Mouse (Mus musculus): Measurements from ENCODE around the gene Itpkc. TPM values are rescaled to one million over a fixed set of nuclear protein-coding genes. Genes with fewer than 3 reads are reported as not detected.
A peak's percentile ranks its signal among the peaks of the same experiment; 100 is the strongest.

The Itpkc gene
- polyA plus RNA-seq (2015; fragmentation: Nextera tagmentation; extraction: Ambion mirVana) = 6.8 and 7.1 TPM in 2 replicates

GRCm38 (mm10) chr7:27228281-27228821 lies at the start of gene Itpkc:
Gene Itpkc (minus strand): TSS chr7:27228661.
- Histone ChIP-seq H3K27me3 (no peaks in the 10 kb centered on the region), H3K9me3 (no peaks in the 10 kb centered on the region), H3K9ac (replicated peaks) (peak within 1 kb of the TSS; percentile 92), H3K4me1 (peaks cover 50% of the 10 kb centered on the region), H3K27ac (replicated peaks) (peak within 1 kb of the TSS; percentile 81), H3K4me2 (replicated peaks) (peak within 1 kb of the TSS; percentile 77), H3K36me3 (no peaks in the 10 kb centered on the region), H3K4me3 (peak within 1 kb of the TSS; percentile 86)
- ATAC-seq (replicated peaks) = peak; percentile 81
- WGBS = under 1% methylated on average over 49 of the region's 49 CpGs

- Histone ChIP-seq H3K27me3 (no peaks in the 10 kb centered on the region), H3K4me3 (no peak overlapping the region), H3K4me1 (no peaks in the 10 kb centered on the region), H3K36me3 (peaks cover 90% of the 10 kb centered on the region), H3K27ac (replicated peaks) (no peak overlapping the region), H3K9ac (replicated peaks) (no peak overlapping the region), H3K9me3 (no peaks in the 10 kb centered on the region), H3K4me2 (replicated peaks) (no peak overlapping the region)
- 91% methylated on average over 3 of the region's 3 CpGs for WGBS
- ATAC-seq (replicated peaks) = no peak
Observed at GRCm38 (mm10) chr7:27277191-27277590, 48.7 kb upstream of the Itpkc start.

DNA sequence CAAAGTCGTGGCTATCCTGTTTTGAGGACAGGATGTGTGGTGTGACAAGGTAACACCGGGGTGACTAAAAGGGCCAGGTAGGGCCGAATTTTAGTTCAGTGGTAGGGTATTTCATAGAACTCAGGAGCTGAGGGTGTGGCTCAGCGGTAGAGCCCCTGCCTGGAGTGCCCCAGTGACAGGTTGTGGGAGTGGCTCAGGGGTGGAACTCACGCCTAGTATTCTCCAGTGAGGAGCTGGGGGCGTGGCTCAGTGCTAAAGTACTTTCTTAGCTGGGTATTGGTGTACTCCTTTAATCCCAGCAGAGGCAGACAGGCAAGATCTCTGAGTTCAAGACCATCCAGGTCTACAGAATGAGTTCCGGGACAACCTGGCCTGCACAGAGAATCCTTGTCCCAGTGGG lies 47.6 kb upstream of the Itpkc start:
- ATAC-seq (replicated peaks) = no peak
- H3K9ac ChIP-seq (replicated peaks) = no peak overlapping the region
- WGBS = 73% methylated on average over 7 of the region's 7 CpGs

GRCm38 (mm10) chr7:27274916-27275315 lies 46.5 kb upstream of the Itpkc start:
- Histone ChIP-seq H3K4me1 (no peaks in the 10 kb centered on the region), H3K27ac (replicated peaks) (no peak overlapping the region), H3K36me3 (peaks cover 89% of the 10 kb centered on the region), H3K9ac (replicated peaks) (no peak overlapping the region), H3K9me3 (no peaks in the 10 kb centered on the region), H3K27me3 (no peaks in the 10 kb centered on the region), H3K4me2 (replicated peaks) (no peak overlapping the region), H3K4me3 (no peak overlapping the region)
- no peak for ATAC-seq (replicated peaks)
- WGBS = 89% methylated on average over 4 of the region's 4 CpGs

More for the DNA sequence above, 47.6 kb upstream of the Itpkc start:
- no peaks in the 10 kb centered on the region for H3K27me3 ChIP-seq
- H3K27ac ChIP-seq (replicated peaks) = no peak overlapping the region
- H3K9me3 ChIP-seq = no peaks in the 10 kb centered on the region
- peaks cover 90% of the 10 kb centered on the region for H3K36me3 ChIP-seq
- no peak overlapping the region for H3K4me2 ChIP-seq (replicated peaks)
- no peak overlapping the region for H3K4me3 ChIP-seq
- H3K4me1 ChIP-seq = no peaks in the 10 kb centered on the region

GRCm38 (mm10) chr7:27273739-27274351 lies 45.4 kb upstream of the Itpkc start:
- no peak for ATAC-seq (replicated peaks)
- no peaks in the 10 kb centered on the region for H3K9me3 ChIP-seq
- H3K27me3 ChIP-seq = no peaks in the 10 kb centered on the region
- no peak overlapping the region for H3K4me2 ChIP-seq (replicated peaks)
- H3K9ac ChIP-seq (replicated peaks) = no peak overlapping the region
- no peaks in the 10 kb centered on the region for H3K4me1 ChIP-seq
- no peak overlapping the region for H3K27ac ChIP-seq (replicated peaks)
- H3K36me3 ChIP-seq = peaks cover 90% of the 10 kb centered on the region
- no peak overlapping the region for H3K4me3 ChIP-seq
- whole genome bisulfite sequencing = 55% methylated on average over 32 of the region's 32 CpGs

- Histone ChIP-seq H3K4me3 (no peak overlapping the region), H3K4me2 (replicated peaks) (no peak overlapping the region), H3K9me3 (no peaks in the 10 kb centered on the region), H3K27me3 (no peaks in the 10 kb centered on the region), H3K27ac (replicated peaks) (no peak overlapping the region), H3K9ac (replicated peaks) (no peak overlapping the region), H3K36me3 (peaks cover 89% of the 10 kb centered on the region), H3K4me1 (no peaks in the 10 kb centered on the region)
- no peak for ATAC-seq (replicated peaks)
- WGBS = 89% methylated on average over 8 of the region's 8 CpGs
Observed at GRCm38 (mm10) chr7:27271423-27271822, 43.0 kb upstream of the Itpkc start.

DNA sequence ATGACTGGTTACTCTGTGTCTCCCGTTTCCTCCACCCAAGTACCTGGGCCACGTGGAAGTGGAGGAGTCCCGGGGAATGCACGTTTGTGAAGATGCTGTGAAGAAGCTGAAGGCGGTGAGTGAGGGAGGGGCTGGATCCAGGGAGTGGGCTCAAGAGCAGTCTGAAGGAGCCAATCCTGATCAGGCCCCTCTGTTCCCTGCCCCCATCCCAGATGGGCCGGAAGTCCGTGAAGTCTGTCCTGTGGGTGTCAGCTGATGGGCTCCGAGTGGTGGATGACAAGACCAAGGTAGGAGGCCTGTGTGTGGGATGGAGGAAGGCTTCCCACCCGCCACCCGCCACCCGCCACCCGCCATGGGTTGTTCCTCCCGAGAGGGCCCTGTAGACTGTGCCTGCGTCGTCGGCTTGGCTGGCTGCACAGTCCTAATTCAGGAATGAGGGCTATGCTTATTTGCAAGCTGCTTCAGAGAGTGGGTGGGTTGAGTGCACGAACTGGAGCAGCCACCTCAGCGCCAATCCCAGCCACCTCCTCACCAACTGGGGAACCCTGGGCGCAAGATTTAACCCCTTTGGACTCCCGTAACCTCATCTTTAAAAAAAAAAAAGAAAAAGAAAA lies 38.2 kb upstream of the Itpkc start:
- WGBS = 81% methylated on average over 20 of the region's 20 CpGs
- peaks cover 94% of the 10 kb centered on the region for H3K36me3 ChIP-seq
- H3K4me3 ChIP-seq = no peak overlapping the region
- no peak overlapping the region for H3K9ac ChIP-seq (replicated peaks)
- no peaks in the 10 kb centered on the region for H3K27me3 ChIP-seq
- no peak overlapping the region for H3K27ac ChIP-seq (replicated peaks)
- H3K4me1 ChIP-seq = peaks cover 5% of the 10 kb centered on the region
- no peak for ATAC-seq (replicated peaks)
- no peak overlapping the region for H3K4me2 ChIP-seq (replicated peaks)
- no peaks in the 10 kb centered on the region for H3K9me3 ChIP-seq

DNA sequence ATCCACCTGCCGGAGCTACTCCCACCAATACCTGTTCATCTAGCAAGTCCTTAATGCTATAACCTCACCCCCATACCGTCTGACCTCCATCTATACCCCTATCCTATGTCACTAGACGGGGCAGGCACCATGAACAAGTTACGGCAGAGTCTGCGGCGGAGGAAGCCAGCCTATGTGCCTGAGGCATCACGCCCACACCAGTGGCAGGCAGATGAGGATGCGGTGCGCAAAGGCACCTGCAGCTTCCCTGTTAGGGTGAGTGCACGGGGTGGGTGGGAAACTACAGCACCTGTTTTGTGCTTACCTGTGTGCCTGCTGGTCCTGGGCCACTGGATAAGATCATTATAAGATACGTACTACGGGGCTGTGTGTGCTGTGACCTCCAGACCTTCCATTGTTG lies 36.3 kb upstream of the Itpkc start:
- no peaks in the 10 kb centered on the region for H3K9me3 ChIP-seq
- H3K4me1 ChIP-seq = peaks cover 24% of the 10 kb centered on the region
- 93% methylated on average over 12 of the region's 12 CpGs for WGBS
- H3K36me3 ChIP-seq = peaks cover 78% of the 10 kb centered on the region
- no peak overlapping the region for H3K9ac ChIP-seq (replicated peaks)
- H3K27ac ChIP-seq (replicated peaks) = no peak overlapping the region
- H3K4me2 ChIP-seq (replicated peaks) = no peak overlapping the region
- ATAC-seq (replicated peaks) = no peak
- H3K27me3 ChIP-seq = no peaks in the 10 kb centered on the region
- H3K4me3 ChIP-seq = no peak overlapping the region

GRCm38 (mm10) chr7:27261888-27262287 lies 33.4 kb upstream of the Itpkc start:
- no peaks in the 10 kb centered on the region for H3K9me3 ChIP-seq
- no peak overlapping the region for H3K4me2 ChIP-seq (replicated peaks)
- H3K36me3 ChIP-seq = peaks cover 49% of the 10 kb centered on the region
- WGBS = 60% methylated on average over 6 of the region's 6 CpGs
- peaks cover 42% of the 10 kb centered on the region for H3K4me1 ChIP-seq
- no peak for ATAC-seq (replicated peaks)
- no peak overlapping the region for H3K4me3 ChIP-seq
- no peak overlapping the region for H3K27ac ChIP-seq (replicated peaks)
- no peak overlapping the region for H3K9ac ChIP-seq (replicated peaks)
- no peaks in the 10 kb centered on the region for H3K27me3 ChIP-seq

DNA sequence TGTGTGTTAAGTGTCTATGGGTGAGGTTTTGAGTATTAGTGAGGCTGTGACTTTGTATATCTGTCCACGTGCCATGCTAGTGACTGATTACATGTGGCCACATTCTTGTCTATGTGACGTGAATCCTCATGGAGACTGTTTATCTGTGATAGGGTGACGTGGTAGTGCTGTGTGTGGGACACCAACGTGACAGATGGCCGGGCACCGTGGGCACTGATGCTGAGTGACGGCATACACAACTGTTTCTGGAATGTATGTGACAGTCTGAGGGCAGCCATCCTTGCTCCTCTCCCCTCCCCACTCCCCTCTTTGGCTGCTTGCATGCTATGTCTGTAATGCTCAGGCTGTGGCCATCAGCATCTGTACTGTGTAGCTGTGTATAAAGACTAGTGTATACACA lies 32.4 kb upstream of the Itpkc start:
- Histone ChIP-seq H3K4me3 (peak overlapping the region; percentile 82), H3K27ac (replicated peaks) (peak overlapping the region; percentile 95; the same call in 1 of the 2 replicates), H3K4me1 (peaks cover 49% of the 10 kb centered on the region), H3K9ac (replicated peaks) (0 out of 2 replicates have a peak overlapping the region, but pooled peaks have one; percentile 94), H3K27me3 (no peaks in the 10 kb centered on the region), H3K4me2 (replicated peaks) (peak overlapping the region; percentile 77), H3K9me3 (no peaks in the 10 kb centered on the region), H3K36me3 (peaks cover 40% of the 10 kb centered on the region)
- WGBS = 49% methylated on average over 7 of the region's 7 CpGs
- no peak for ATAC-seq (replicated peaks)

DNA sequence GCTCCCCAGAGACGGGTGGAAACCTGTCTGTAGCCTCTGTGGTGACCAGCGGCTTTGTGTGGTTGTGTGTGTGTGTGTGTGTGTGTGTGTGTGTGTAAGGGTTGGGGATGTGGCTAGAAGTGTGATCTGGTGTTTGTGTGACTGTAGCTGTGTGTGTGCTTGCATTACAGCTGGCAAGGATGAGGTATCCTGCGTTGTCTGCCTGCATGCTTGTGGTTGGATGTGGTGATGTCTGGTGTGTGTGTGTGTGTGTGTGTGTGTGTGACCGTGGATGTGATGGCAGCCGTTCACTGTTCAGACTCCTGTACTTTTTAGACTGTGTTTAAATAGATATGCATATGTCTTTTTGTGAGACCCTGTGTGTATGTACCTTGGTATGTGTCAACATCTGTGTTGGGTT lies 31.3 kb upstream of the Itpkc start:
- peaks cover 29% of the 10 kb centered on the region for H3K36me3 ChIP-seq
- 17% methylated on average over 5 of the region's 5 CpGs for WGBS

GRCm38 (mm10) chr7:27259271-27259721 lies 30.8 kb upstream of the Itpkc start:
- Histone ChIP-seq H3K27me3 (no peaks in the 10 kb centered on the region), H3K4me1 (peaks cover 49% of the 10 kb centered on the region), H3K9me3 (no peaks in the 10 kb centered on the region), H3K9ac (replicated peaks) (peak overlapping the region; percentile 94), H3K4me2 (replicated peaks) (peak overlapping the region; percentile 77), H3K36me3 (peaks cover 24% of the 10 kb centered on the region), H3K4me3 (peak overlapping the region; percentile 82), H3K27ac (replicated peaks) (peak overlapping the region; percentile 95)
- WGBS = under 1% methylated on average over 9 of the region's 9 CpGs
- no peak; the same call in 1 of the 2 replicates for ATAC-seq (replicated peaks)

More for the DNA sequence above, 31.3 kb upstream of the Itpkc start:
- Histone ChIP-seq H3K27ac (replicated peaks) (peak overlapping the region; percentile 95), H3K4me3 (peak overlapping the region; percentile 82), H3K27me3 (no peaks in the 10 kb centered on the region), H3K4me1 (peaks cover 49% of the 10 kb centered on the region), H3K9me3 (no peaks in the 10 kb centered on the region), H3K4me2 (replicated peaks) (peak overlapping the region; percentile 77), H3K9ac (replicated peaks) (peak overlapping the region; percentile 94)
- no peak for ATAC-seq (replicated peaks)

Data from forebrain, embryonic 15.5 days (tissue).